Mouse (Mus musculus) E14TG2a.4 (cell line): ENCODE data around the gene Rwdd3.

Experiments
- CTCF ChIP-seq: conservative IDR thresholded peaks from 2 replicates; pipeline ENCODE4 v1.5.1; 2014; ENCODE audit warnings: low read length
- POU5F1 ChIP-seq: IDR thresholded peaks from 2 replicates; pipeline ENCODE4 v1.6.1; 2014; ENCODE audit warnings: low read length, borderline replicate concordance

- no peak for TF ChIP-seq CTCF
- TF ChIP-seq POU5F1: no peak
Observed at GRCm38 (mm10) chr3:121217011-121217410, 45.5 kb upstream of the Rwdd3 start.
